Mouse (Mus musculus) frontal cortex, adult 2 months (tissue): Measurements from ENCODE around the gene Zfp618. TPM values are rescaled to one million over a fixed set of nuclear protein-coding genes. Genes with fewer than 3 reads are reported as not detected.

Source experiments
- DNase-seq, 2 experiments: peaks; one replicate each; pipeline ENCODE4 v3.0.0; 2022; ENCODE audit warnings: low spot score in 1 of 2; ENCODE audit errors: extremely low spot score in 1 of 2
- polyA plus RNA-seq: library from polyadenylated mRNA; depleted of rRNA; stranded (reverse); fragments of >200 nt; gene quantifications from 2 replicates; pipeline ENCODE4 v1.2.3, GENCODE M21; 2012; rRNA removed

Gene Zfp618
- polyA plus RNA-seq, 1 experiment = 4.0 TPM

DNA sequence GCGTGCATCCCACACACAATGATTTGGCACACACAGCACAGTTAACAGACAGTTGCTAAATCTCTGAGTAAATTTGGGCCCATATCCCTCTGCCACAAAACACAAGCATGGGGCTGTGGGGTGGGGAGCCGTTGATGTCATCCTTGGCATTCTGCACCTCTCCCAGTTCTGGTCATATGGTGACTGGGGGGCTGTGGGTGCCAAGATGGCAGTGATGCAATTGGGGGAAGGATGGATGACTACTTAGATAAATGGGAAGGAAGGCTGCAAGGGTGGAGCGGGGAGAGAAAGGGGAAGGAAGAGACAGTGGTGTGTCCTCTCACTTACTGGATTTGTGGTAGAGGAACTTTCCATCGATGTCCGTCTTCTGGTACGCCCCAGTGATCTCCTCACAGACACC is 185.8 kb downstream of the Zfp618 start:
- DNase-seq = no peak

DNA sequence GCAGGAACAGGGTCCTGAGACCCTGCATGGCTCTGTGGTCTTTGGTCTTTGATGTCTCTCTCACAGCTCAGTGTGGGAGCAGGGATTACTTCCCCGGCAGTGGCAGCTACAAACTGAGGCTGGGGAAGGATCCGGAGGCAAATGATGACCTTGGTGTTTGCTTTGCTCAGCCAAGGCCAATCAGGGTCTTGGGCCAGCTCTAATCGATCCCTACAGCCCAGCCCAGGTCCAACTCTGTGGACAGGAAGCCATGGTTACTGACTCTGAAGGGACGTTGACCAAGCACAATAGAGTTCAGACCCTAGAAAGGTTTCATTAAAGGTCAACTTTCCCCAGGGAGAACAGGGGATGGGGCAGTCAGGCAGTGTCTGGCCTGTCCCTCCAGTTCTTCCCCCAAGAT is 188.7 kb downstream of the Zfp618 start:
- DNase-seq = no peak

DNA sequence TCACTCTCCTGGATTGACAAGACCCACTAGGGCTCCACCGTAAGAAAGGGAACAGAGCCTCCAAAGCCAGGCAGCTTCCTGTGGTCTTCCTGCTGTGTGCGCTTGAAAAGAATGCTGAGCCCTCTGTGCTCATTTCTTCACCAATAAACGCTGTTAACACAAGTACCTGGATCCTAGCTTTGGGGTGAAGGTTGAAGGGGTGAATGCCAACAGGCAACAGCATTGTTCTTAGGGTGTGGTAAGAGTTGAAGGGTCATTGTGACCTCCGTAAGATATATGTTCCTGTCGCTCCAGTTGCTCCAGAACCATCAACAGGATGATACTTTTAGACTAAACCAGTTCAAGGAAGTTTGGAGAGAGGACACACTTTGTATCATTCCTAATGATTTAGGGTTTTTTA is 189.3 kb downstream of the Zfp618 start, which contains the start of gene Ambp:
Gene Ambp (minus strand): TSS at position 101 of the 400 bp plus-strand sequence.
- DNase-seq = no peak

DNA sequence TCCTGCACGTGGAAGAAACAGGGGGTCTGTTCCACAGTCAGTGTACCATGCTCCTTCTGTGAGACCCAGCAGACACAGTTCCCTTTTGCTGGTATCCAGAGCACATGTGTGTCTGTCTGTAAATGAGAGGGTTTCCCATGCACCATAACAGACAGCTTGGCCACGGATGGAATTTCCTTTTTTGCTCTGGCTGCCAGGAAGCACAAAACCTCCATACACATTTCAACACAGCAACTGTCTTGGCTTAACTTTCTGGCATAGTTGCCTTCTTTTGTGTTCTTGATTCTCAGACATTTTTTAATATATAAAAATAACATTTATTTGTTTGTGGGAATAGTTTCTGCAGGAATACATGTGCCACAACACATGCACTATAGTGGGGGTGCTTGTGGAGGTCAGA is 190.2 kb downstream of the Zfp618 start:
- no peak for DNase-seq

DNA sequence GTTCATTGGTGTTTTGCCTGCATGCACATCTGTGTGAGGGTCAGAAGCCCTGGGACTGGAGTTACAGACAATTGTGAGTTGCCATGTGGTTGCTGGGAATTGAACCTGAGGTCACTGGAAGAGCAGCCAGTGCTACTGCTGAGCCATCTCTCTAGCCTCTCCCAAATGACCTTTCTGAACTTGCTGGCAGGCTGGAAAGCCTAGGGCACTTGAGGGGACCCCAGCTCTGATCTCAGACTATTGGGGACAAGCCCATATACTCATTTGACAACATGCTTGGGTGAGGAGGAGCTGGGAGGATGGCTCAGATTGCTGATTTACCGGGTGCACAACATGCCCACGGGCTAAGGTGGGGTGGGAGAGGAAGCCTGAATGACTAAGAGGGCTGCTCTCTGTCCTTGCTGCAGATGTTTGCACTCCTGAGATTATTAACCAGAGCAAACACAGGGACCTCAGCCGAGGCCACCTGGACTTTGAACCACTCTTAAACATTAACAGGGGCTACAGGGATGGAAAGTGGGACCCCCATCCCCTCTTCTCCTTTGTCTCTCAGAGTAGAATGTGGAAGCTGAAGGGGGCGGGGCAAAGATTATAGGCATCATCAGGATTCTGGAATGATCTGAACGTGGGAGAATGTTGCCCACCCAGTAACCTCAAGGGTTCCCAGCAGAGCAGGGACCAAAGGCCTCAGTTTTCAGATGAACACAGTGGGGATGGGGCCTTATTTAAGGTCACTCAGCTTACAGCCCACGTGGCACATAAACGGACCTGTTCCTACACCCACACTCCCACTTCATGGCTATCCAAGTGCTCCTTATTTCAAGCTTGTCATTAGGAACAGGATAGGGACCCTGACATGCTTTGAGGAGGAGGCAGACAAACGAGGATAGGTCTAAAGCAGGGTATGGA is 191.6 kb downstream of the Zfp618 start:
- DNase-seq = no peak

DNA sequence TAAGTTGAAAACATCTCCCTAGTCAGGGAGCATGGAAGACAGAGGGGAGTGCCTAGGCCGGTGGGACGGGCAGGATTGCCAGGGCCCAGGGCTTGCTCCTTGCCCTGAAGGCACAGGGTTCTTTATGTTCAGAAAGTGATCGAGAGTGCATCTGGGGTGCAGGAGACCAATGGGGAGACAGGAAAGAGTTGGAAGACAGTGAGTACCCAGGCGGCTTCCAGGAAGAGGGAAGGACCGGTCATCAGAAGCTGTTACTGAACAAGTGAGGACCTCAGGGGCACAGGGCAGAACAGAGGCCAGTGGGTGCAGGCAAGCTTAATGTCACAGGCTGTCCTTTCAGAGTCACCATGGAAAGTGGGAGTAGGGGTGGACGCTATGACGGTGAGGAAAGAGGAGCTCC is 192.8 kb downstream of the Zfp618 start:
- DNase-seq = no peak

DNA sequence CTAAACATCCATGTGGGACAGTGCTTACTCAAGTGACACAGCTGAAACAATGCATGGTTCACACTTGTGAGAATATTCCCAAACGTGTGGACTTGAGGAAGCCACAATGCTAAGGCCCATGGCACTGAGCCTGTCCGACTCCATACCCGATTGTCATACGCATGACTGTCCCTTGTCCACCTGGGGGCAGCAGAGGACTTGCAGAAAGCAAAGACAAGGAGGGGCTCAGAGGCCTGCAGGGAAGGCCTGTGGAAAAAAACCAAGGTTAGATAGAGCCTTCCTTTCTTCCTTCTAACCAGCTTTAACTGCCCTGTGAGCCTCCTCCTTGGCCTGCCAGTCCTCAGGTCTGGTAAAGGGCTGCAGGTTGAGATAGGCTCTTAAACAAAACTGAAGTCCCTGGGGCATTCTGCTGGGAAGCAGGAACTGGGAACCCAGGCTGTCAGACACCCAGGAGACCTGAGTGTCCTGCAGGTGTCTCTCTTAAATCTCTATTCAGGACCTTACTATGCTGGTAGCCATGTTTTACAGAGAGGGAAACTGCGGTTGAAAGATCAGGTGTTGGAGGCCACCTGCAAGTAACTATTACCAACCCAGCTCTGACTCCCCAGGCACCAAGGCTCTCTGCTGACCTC is 193.7 kb downstream of the Zfp618 start:
- DNase-seq = peak; percentile 49 to 91

DNA sequence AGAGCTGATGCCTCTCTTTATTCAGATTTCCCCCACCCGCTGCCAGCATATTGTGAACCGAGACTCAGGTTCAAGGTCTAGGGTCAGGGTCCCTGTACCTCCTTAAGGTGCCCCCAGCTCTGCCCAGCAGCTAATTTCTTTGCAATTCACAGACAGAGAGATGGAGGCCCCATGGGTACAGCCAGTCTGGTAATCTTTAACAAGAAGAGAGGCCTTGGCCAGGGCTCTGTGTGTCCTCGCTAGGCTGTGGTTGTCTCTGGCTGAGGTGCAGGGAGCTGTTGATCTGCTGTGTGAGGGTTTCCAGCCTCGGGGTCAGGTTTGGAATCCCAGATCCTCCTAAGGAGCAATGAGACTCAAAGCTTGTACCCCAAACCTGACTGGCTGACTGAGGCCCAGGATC is 200.3 kb downstream of the Zfp618 start:
- DNase-seq = no peak

DNA sequence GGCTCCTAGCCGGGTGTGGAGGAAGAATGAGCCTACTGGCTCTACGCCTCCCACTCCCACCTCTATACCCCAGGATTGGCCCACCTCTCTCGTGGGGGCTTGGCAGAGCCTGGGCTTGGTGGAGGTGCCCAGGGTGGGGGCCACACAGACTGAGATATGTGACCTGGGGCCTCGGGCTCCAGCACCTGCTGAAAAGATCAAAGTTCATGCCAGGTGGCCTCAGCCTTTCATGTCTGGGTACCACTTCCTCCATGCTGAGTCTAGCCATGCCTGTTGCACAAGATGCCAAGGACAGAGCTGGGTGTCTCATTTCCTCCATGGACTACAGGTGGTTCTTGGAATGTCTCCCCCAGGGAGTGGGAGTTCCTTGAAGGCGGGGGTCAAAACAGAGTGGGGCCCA is 200.9 kb downstream of the Zfp618 start:
- DNase-seq = no peak

DNA sequence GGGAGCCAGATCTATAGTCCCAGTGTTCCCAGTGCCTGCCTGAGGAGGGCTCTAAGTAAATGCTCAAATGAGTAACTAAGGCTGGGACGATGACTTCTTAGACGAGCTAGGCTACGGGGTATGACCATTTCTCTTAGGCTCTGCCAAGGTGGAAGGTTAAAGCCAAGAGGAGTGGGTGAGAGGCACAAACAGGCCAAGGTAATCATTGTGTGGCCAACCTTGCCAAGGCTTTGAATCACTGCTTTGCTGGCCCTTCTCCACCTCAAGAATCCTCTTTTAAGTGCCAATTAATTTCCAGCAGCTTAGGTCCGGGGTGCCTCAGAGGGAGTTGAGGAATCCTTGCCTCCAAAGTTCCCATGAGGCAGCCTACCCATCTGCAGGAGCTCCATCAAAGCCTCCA is 204.7 kb downstream of the Zfp618 start:
- no peak for DNase-seq

DNA sequence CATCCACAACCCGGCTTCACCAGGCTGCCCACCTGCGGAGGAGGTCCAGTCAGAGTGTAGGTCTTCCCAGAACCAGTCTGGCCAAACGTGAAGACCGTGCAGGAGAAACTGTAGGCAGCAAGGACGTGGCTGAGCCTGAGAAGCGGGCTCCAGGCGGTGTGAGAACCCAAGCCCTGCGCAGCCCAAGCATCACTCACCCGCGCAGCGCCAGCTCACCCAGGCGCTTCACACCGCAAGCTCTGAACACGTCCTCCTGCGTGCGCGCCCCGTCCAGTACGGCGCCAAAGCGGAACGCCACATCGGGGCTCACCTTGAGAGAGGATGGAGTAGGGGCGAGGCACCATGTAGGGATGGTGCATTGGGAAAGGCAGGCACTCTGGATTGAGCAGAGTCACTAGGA is 205.7 kb downstream of the Zfp618 start:
- no peak for DNase-seq

DNA sequence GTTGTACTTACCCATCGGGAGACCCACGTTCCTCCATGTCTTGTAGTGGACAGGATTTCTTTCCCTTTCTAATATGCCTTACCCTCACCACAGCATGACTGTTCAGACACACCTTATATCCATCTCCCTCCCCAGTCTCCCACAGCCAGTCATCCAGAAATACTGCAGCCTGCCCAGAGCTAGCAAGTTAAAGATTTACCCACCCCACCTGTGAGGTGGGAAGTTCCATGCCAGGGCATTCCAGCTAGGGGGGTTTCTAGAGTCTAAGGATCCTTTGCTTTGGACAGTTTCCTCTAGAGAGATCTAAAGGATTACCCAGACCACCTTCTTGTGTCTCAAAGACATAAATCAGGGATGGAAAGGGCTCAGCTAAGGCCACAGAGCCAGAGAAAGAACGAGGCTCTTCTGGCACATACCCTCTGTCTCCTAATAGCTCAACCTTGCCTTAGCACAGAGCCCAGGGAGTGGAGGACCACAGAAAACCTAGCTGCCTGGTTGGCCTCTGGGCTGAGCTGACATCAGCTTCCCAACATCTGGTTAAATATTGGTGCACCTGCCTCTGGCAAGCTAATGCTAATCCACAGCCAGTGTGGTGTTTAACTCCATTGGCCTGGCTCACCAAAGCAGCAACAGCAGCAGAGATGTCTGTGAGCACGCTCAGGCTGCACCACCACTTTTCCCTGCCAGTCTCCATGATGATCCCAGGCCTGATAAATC is 206.8 kb downstream of the Zfp618 start, which contains the start of gene Kif12:
Gene Kif12 (minus strand): TSS at position 163 of the 717 bp plus-strand sequence.
- no peak for DNase-seq

DNA sequence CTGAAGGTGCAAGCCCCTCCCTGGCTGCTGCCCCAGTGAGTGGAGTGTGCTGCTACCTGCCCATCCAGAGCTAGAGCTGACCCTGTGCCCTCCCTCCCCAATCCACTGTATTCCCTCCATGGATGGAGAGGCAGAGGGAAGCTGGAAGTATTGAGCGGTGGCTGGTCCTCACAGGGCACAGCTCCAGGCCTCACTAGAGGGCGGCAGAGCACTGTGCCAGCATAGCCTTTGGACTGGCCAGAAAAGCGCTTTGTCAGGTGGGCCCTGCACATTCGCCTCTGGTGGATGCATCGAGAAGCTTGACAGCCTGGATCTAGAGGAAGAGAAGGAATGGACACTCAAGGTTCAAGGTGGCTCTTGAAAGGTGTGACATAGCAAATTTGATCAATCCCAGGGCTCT is 216.2 kb downstream of the Zfp618 start:
- DNase-seq = peak; percentile 28 to 80

DNA sequence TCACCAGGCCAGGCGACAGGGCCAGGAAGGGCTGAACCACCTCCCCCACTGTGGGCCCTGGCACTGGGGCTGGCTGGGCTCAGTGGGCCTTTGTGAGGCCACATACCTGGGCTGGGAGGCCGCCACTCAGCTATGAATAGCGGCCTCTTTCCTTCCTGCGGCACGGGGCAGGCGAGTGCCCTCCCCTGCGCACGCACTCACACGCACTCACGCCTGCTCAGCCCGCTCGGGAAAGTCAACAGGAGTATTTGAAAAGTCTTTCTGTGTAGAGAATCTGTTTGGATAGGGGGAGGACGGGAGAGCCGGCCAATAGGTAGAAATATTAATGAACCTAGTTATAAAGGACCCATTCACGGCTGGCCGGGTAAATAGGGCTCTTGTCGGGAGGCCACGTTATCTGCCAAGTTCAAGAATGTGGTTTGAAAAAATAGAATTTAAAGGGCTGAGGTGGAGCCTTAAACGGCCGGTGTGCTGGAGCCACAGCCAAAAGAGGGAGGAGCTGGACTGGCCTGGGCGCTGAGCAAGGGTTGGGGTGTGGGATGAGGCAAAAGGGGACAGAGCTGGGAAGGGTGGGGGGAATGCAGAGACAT is 221.0 kb downstream of the Zfp618 start:
- DNase-seq = peak in 1 of 2 experiments; percentile 10

Other genes with a start within 250 kb of the Zfp618 start
- 0.11 and 0.56 TPM in 2 replicates for gene Ambp, start 189.2 kb downstream of the Zfp618 start, polyA plus RNA-seq
- gene Kif12, start 206.6 kb downstream of the Zfp618 start, polyA plus RNA-seq = not detected in 2 replicates
- gene Col27a1, start 248.4 kb downstream of the Zfp618 start, polyA plus RNA-seq = 6.6 and 8.0 TPM in 2 replicates